Mouse (Mus musculus) erythroblast, embryonic 14.5 days (primary cell): ENCODE results near the gene Fam89b.

Experiments used
- GATA1 ChIP-seq: IDR thresholded peaks from 2 replicates; pipeline ENCODE4 v1.6.1; 2012; ENCODE audit warnings: low read length, inconsistent platforms, mixed read lengths
- TAL1 ChIP-seq: IDR thresholded peaks from 3 replicates; pipeline ENCODE4 v1.6.1; 2012; ENCODE audit warnings: low read length, inconsistent platforms, mixed read lengths

GRCm38 (mm10) chr19:5749476-5749875, 20.0 kb upstream of the Fam89b start:
- TF ChIP-seq GATA1: no peak
- no peak for TF ChIP-seq TAL1
